Mouse (Mus musculus): ENCODE results near the gene Klk15. TPM values are rescaled to one million over a fixed set of nuclear protein-coding genes. Genes with fewer than 3 reads are reported as not detected.
"Not testable (repeated sequence)": the region's sequence is repeated elsewhere in the genome, so short reads cannot be mapped to it uniquely, and the experiment has no call there.

The Klk15 gene
- not detected for total RNA-seq (2021)
- long read RNA-seq, experiment 1: 0 reads
- long read RNA-seq, experiment 2: 0 reads

DNA sequence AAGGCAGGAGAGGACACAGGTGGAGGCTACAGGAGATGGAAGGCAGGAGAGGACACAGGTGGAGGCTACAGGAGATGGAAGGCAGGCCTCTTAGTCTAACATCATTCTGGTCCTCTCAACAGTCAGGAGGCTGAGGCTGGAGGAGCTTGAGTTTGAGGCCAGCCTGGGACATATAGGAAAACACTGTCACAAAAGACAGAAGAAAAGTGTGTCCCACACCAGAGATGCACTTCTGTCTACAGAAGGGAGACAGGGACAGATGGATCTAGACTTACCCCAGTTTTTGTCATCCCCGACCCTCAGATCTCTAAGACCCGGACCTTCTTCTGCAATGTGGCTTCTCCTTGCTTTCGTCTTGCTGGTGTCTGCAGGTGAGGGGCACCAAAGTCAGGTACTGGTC is at the start of gene Klk15:
Klk15 (plus strand) TSS at position 301 of the 400 bp plus-strand sequence.
- DNase-seq: no peak

DNA sequence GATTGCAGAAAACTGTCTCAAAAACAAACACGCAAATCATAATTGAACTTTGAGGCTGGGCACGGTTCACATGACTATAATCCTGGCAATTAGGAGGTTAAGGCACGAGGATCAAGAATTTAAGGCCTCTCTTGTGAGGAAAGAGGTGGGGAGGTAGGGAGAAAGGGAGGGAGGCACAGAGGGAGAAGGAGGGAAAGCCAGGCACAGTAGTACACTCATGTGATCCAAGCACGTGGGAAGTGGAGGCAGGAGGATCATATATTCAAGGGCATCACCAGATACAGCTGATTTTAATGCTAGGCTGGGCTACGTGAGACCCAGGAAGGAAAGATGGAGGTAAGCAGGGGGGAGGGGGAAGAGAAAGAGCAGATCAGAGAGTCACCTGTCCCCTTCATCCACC is 42.2 kb upstream of the Klk15 start:
- DNase-seq: no peak

DNA sequence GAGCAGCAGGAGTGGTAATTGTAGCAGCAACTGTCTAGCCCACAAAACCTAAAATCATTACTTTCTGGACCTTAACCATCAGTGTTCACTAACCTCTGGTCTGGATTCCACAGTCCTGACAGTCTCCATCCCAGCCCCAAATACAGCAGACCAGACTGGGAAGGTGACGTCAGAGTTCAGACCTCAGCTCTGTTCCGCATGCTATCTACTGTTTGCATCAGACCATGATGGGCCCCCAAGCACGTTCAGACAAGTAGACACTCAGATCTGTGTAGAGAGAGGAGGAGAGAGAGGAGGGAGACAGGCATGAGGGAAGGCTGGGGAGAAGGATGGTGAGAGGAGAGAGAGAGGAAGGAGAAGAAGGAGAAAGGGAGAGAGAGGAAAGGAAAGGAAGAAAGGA is 41.8 kb upstream of the Klk15 start:
- no peak for DNase-seq

DNA sequence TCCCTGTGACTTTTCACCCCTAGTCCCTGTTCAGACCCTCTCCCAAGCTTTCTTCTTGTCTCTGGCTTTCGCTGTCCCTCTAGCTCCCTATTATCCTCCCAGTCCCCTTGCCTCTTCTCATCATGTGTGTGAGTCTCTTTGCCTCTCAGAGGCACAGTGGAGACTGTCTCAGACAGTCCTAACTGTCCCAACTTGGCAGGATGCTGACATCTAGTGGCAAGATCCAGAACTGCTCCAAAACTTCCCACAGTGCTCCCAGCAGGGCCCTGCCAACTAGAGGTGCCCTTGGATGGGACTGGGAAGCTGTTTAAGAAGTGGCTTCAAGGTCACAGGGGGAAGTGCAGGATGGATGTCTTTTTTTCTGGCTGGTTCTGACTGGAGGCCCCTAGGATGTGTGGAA is 38.7 kb upstream of the Klk15 start:
- DNase-seq: peak; percentile 92

DNA sequence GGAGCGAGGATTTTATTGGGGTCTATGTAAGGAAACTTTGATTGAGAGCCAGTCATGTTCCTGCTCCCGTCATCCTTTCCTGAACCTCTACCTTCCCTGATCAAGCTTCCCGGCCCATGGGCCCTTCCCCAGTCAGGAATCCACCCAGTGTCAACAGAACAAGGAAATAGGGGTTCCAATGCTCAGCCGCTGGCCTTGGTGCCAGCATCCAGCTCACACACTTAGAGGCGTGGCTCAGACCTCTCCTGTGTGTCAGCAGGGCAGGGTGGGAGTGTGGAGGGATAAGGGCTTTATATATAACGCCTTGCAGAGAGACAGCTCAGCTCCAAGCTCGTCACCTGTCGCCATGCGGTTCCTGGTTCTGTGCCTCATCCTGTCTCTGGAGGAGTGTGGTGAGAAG is 18.7 kb upstream of the Klk15 start:
- DNase-seq: no peak

DNA sequence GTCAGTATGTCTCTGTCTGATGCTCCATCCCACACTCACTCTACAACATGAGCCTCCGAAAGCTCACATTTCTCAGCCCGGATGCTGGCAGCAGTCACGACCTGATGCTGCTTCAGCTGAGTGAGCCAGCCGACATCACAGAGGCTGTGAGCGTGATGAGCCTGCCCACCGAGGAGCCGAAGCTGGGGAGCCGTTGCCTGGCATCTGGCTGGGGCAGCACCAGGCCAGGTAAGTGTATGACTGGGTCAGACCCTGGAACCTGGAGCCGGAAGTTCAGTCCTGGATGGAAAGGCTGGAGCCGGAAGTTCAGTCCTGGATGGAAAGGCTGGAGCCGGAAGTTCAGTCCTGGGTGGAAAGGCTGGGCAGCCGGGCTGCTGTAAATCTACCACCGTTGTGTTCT is 15.1 kb upstream of the Klk15 start:
- no peak for DNase-seq

DNA sequence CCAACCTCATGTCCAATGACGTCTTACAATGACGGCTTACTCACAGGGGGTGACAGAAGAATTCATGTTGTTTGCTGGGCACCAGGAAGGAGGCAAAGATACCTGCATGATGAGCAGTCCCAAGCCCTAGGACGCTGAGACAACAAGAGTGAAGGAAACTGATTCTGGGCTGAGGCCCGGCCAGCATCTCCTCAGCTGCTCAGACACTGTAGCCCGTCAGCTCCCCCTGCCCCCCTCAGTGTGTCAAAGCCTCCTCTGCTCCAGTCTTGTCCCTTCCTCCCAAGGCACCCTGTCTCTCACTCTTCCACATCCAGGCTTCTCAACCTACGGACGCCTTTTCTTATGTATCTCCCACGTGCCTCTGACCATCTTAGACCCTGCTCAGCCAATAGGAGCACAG is 14.7 kb upstream of the Klk15 start:
- no peak for DNase-seq

DNA sequence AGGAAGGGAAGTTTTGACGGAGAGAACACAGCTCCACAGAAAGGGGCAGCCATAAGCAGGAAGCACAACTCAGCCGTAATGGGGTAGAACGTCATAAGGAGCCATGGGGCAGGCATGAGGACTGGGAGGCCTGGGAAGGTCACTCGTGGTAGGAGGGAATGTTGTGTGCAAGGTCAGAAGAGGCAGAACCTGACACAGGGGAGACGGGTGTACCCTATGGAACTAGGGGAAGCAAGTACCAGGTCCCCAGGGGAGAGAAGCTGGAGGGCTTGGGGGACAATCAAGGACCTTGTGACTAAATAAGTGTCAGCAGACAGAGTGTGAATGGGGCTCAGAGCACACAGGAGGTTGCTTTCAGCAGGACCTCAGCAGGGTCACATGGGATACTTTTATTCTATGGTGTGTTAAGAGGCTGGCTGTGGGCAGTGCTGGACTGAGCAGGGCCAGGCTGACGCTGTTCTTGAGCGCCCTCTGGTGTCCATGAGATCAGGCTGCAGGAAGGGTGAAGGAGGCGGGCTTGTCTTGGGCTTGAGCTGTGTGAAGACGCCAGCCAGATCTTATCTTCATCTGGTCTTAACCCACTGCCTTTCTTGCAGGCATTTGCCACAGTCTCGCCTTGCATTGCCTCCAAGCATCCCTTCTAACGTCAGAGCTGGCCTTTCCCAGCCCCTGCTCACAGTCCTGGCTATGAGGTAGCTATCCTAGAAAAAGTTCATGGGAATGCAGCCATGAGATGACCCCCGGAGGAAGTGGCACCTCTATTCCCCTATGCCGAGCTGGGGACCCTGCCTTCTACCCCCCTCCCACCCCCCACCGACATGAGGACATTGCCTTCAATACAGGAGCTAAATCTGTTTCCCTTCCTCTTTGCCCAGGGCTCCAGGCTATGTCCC is 13.7 kb upstream of the Klk15 start:
- peak; percentile 79 for DNase-seq

DNA sequence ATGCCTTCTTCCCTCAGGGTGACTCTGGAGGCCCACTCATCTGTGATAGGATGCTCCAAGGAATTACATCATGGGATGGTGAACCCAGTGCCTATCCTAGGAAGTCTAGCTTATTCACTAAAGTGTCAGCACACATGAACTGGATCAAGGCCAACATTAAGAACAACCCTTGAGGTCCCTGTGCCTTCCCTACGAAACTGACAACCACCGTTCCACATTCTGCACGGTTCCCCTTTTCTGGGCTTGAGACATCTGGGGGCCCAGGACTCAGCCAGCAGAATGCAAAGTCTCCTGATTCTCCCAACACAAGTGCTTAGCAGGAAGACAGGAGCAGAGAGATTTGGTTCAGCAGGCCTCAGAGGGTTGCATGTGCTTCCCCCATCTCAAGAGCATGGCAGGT is 13.0 kb upstream of the Klk15 start:
- no peak for DNase-seq

DNA sequence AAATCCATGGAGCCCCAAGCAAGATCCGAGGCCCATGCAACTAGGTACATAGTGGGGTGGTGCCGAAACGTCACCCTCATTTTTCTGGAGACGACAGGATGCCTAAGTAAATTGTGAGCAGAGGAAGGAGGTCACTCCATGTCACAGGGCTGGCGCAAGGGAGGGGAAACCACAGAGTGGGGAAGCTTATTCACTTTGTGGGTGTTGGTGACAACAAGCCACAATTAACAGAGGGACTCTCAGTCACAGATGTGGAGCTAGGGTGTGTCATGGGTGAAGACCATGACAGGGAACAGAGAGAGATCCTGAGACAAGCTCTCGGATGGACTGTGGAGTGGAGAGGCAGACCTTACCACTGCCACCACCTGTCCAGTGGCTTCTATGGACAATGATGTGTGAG is 12.5 kb upstream of the Klk15 start:
- no peak for DNase-seq

DNA sequence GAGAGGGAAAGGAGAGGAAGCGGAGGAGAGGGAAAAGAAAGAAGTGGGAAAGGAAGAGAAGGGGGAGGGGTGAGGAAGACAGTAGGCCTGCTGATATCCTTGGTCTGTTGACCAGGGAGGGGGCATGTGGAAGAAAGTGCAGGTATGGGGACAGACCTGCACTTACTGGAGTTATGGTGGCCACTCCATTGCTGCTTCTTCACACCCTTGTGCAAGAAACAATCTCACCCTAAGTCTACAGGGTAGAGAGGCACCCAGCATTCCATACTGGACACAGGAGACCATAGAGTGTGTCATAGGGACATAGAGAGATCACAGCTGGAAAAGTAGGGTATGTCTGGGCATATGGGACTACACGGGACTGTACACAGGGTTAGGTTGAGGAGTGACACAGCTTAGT is 11.6 kb upstream of the Klk15 start:
- no peak for DNase-seq

DNA sequence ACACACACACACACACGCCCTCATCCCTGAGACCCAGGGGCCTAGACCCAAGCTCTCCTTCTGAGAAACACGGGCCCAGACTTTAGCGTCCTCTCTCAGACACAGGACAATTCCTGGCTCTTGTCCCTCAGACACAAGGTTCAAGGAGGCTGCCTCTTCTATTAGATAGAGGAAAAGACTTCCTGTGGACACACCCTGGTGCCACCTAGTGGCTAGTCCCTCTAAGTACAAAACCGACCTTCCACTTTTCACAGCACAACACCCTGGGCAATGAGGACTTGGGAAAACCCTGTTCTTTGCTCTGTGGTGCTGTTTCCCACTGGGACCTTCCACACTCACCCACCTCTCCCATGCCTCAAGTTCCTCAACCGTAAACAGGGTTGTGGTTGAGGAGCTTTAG is 7.6 kb upstream of the Klk15 start:
- peak; percentile 17 for DNase-seq

DNA sequence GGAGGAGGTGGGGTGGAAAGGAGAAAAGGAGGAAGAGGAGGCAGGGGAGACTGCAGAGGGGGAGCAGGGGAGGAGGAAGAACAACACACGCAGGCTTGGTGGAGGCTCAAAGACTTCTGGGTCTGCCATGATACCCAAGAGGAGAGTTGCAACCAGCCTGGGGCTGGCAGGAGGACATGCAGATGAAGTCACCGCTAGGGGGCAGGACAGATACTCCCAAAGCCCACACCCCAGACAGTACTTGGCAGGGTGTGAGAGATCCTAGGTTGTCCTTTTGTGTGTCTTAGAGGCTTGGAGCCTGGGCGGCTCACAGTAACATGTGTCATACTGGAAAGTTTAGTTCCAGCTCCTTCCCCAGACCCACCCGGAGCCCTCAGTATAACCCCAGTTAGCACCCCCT is 5.0 kb upstream of the Klk15 start:
- DNase-seq: peak; percentile 31

DNA sequence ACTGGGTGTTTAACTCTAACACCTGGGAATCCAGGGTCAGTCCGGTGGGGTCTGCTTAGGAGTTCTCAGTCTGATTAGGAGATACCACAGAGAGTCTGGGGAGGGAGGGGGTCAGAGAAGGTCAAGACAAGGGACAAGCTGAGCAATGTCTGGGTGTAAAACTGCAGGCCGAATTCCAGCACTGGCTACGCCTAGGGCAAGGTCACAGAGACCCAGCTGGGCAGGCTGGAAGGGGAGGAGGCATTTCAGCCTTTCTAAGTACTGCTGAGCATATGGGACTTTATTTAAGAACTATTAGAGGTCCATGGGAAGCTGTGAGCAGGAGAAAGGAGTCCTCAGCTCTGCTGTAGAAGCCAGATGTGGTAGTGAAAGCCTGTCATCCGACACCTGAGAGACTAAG is 1.2 kb upstream of the Klk15 start:
- DNase-seq: no peak

DNA sequence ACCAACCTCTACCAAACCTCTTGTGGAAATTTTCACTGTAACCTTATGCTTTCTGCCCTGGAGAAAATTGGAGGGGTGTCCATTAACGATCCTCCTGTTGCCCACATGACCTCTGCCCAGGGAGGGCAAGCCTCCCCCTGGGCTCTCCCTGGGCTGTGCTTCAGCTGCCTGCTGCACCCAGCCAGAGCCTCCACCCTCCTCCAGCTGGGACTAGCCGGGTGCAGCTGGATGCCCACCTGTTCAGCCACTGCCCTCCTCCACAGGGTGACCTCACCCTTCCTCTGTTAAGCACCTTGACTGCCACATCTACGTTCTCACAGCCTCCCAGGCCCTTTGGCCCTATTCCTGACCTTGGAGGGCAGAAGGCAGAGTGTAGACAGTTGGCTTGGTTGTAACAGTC is 1.2 kb downstream of the Klk15 start:
- DNase-seq: no peak

DNA sequence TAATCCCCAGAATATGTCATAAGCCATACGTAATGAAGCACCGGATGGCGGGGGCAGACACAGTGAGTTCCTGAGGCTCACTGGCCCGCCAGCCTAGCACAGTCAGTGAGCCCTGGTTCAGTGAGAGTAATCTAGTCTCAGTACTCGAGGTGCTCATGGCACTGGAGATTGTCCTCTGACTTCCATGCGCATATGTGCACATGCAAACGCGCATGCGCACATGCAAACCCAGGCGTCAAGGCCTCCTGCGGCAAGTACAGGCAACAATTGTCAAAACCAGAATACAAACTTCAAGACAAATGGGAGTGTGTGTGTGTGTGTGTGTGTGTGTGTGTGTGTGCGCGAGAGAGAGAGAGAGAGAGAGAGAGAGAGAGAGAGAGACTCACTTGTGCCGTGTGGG is 3.0 kb downstream of the Klk15 start:
- no peak for DNase-seq

DNA sequence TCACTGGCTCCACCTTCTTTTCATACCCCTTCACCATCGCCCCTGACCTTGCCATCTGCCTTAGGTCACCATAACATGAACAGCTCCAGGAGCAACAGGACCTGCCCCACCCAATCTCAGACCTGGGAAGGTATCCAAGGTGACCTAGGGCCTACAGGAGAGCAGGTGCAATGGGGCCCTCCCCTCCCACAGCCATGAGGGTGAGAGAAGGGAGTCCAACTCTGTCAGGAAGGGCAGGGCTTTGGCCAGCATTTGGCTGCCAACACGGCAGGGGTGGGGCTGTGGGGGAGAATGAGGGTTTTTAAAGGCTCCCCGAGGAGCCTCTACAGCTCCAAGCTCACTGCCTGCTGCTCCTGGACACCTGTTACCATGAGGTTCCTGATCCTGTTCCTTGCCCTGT is 8.8 kb downstream of the Klk15 start:
- not testable (repeated sequence) for DNase-seq

DNA sequence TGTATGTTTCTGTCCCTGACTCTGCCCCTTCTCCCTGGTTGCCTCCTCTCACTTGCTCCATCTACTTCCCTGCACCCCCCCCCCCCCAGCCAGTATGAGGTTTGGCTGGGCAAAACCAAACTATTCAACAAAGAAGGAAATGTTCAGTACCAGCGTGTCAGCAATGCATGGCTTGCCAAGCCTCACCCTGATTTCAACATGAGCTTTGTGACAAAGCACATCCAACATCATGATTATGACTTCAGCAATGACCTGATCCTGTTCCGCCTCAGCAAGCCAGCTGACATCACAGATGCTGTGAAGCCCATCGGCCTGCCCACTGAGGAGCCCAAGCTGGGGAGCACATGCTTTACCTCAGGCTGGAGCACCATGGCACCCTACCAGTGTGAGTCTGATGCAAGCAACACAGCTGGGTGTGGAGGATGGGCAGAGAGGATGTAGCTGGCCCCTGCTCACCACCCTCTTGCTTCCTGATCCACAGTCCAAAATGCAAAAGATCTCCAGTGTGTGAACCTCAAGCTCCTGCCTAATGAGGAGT is 11.3 kb downstream of the Klk15 start:
- no peak for DNase-seq

DNA sequence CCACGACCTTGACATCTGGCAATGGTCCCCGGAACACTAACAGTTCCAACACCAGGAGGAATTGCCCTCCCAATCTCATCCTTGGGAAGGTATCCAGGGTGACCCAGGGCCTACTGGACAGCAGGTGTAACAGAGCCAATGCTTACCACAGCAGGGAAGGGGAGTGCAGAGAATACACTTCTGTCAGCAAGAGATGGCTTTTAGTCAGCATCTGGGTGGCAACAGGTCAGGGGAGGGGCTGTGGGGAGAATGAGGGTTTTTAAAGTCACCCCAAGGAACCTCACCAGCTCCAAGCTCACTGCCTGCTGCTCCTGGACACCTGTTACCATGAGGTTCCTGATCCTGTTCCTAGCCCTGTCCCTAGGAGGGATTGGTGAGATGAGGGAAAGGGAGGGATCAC is 16.8 kb downstream of the Klk15 start, which contains the start of gene Klk1b8:
Klk1b8 (plus strand) TSS at position 301 of the 400 bp plus-strand sequence.
- no peak for DNase-seq

DNA sequence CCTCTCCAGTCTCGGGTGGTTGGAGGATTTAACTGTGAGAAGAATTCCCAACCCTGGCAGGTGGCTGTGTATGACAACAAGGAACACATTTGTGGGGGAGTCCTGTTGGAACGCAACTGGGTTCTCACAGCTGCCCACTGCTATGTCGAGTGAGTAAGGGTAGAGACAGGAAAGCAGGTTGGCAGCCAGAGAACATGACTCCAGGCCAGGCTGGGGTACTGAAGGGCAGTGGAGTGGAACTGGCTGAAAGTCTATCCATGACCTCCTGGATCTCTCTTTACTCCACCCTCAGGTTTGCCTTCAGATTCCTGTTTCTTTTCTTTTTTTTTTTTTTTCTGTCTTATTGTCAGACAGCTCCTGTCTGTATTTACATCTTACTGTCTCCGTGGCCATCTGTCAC is 19.2 kb downstream of the Klk15 start:
- DNase-seq: no peak

DNA sequence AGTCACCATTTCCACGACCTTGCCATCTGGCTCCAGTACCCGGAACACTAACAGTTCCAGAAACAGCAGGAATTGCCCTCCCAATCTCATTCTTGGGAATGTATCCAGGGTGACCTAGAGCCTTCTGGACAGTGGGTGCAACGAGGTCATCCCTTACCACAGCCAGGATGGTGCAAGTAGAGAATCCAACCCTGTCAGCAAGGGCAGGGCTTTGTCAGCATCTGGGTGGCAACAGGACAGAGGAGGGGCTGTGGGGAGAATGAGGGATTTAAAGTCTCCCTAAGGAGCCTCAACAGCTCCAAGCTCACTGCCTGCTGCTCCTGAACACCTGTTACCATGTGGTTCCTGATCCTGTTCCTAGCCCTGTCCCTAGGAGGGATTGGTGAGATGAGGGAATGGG is 32.9 kb downstream of the Klk15 start, which contains the start of gene Klk1b1:
Klk1b1 (plus strand) TSS at position 301 of the 400 bp plus-strand sequence.
- no peak for DNase-seq

DNA sequence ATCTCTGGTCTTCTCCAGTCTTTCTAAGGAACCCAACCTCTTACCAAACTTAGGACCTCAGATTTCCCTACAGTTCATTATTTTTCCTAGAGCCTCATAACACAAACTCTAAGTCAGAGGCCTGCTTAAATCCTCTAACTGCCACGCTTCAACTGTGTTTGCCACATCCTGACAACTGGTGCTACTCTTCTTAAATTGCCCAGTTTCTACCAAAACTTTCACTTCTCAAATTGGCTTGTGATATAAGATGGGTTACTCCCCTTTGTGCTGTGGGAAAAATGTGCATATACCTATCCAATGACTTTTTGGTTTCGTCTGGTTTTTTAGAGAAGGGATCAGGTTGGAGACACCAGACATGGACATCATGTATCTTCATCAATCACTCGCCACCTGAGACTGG is 33.5 kb downstream of the Klk15 start:
- no peak for DNase-seq

DNA sequence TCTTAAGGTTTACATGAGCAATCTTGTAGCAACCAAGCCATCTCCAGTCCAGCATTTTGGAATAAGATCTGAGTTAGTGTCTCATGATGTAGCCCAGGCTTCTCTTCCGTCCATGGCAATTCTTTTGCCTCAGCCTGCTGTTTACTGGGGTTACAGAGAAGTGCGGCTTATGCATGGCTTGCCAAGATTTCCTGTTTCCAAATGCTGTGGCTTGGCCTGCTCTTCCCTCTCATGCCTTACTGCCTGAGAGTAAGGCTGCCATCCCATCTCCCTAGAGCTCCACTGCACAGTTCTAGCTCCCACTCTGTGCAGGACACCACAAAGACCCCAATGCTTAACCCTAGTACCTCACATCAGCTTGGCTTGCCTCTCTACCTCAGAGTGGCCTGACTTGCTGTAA is 34.1 kb downstream of the Klk15 start:
- no peak for DNase-seq

DNA sequence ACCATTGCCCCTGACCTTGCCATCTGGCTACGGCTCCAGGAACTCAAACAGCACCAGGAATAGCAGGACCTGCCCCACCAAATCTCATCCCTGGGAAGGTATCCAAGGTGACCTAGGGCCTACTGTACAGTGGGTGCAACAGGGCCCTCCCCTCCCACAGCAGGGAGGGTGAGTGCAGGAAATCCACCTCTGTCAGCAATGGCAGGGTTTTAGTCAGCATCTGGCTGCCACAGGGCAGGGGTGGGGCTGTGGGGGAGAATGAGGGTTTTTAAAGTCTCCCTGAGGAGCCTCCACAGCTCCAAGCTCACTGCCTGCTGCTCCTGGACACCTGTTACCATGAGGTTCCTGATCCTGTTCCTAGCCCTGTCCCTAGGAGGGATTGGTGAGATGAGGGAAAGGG is 42.2 kb downstream of the Klk15 start, which contains the start of gene Klk1b9:
Klk1b9 (plus strand) TSS at position 301 of the 400 bp plus-strand sequence.
- DNase-seq: not testable (repeated sequence)
